Mouse (Mus musculus) heart, postnatal 0 days (tissue): ENCODE measurements around the gene Srsf10.

Experiments
- CTCF ChIP-seq: IDR thresholded peaks from 2 replicates; pipeline ENCODE4 v1.5.1; 2016; ENCODE audit warnings: antibody characterized with exemption, control low read depth, low read depth
- EP300 ChIP-seq: IDR thresholded peaks from 2 replicates; pipeline ENCODE4 v1.6.1; 2016; ENCODE audit warnings: antibody characterized with exemption, low read depth

DNA sequence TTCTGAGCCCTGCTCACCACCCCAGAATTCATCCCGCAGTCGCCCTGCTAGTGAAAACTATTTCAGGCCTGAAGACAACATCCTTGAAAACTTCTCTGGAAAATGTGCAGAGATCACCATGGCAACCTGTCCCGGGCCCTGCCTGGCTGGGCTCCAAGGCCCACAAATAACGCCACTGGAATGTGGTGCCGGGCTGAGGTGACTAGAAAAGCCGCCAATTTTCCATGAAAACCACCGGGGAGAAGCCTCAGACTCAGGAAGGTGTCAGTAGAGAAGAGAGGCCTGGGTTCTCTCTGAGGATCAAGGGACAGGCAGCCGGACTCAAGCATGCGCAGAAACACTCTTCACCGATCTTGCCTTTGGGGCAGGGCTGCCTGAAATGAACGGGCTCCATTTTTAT lies 27.1 kb upstream of the Srsf10 start:
- TF ChIP-seq CTCF, result no peak
- no peak for TF ChIP-seq EP300
